Mouse (Mus musculus): ENCODE results near the gene Adcy3. TPM values are rescaled to one million over a fixed set of nuclear protein-coding genes. Genes with fewer than 3 reads are reported as not detected.

The Adcy3 gene
- total and polyA plus RNA-seq, 3 experiments: 0.13 to 0.34 (median 0.13) TPM

DNA sequence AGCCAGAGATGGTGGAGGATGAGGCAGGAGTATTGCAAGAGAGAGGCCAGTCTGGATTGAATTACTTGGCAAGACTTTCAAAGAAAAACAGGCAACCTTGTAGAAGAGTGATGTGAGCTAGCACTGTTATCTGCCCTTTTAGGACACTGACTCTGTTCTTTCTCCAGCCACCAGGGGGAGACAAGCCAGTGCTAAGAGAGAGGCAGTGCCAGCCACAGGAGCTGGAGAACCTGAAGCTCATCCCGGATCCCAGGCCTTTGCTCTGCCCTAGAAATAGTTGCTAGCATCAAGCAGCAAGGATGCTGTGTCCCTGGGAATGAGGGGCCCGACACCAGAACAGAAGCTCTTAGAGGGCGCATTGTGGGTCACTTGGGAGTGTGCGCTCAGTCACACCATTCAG is 25.5 kb upstream of the Adcy3 start:
- TF ChIP-seq SIN3A (IDR thresholded peaks at IDR 0.05; ENCODE audit: low read length): no peak
- no peak for TF ChIP-seq HCFC1 (IDR thresholded peaks at IDR 0.05; ENCODE audit: low read depth, low read length)
- no peak for TF ChIP-seq JUND (conservative IDR thresholded peaks at IDR 0.05; ENCODE audit: low read depth, low read length)
- no peak for TF ChIP-seq ZKSCAN1 (IDR thresholded peaks at IDR 0.05; ENCODE audit: borderline replicate concordance, low read depth, low read length)
- TF ChIP-seq E2F4 (IDR thresholded peaks at IDR 0.05; ENCODE audit: insufficient replicate concordance, low read depth, low read length): no peak
- TF ChIP-seq PAX5 (IDR thresholded peaks at IDR 0.05; ENCODE audit: low read length): no peak
- TF ChIP-seq MYC (IDR thresholded peaks at IDR 0.05; ENCODE audit: low read depth, low read length): no peak
- TF ChIP-seq MAFK (IDR thresholded peaks at IDR 0.05; ENCODE audit: insufficient replicate concordance, low read length): no peak
- TF ChIP-seq ZNF384 (IDR thresholded peaks at IDR 0.05; ENCODE audit: low read depth, low read length): no peak
- TF ChIP-seq EP300 (IDR thresholded peaks at IDR 0.05; ENCODE audit: low read length): no peak
- TF ChIP-seq KAT2A (IDR thresholded peaks at IDR 0.05; ENCODE audit: insufficient replicate concordance, low read length): no peak
- no peak for TF ChIP-seq ETS1 (conservative IDR thresholded peaks at IDR 0.05; ENCODE audit: low read depth, low read length)
- TF ChIP-seq CTCF (conservative IDR thresholded peaks at IDR 0.05 in 1 of 2, IDR thresholded peaks at IDR 0.05 in 1 of 2; ENCODE audit: low read depth in 2 of 2, low read length in 2 of 2): peak; percentile 53 to 76
- no peak for TF ChIP-seq MEF2A (IDR thresholded peaks at IDR 0.05; ENCODE audit: borderline replicate concordance, low read depth, low read length)
- no peak for TF ChIP-seq GABPA (IDR thresholded peaks at IDR 0.05; ENCODE audit: insufficient replicate concordance, low read depth, low read length)
- no peak for TF ChIP-seq MAZ (IDR thresholded peaks at IDR 0.05; ENCODE audit: low read depth, low read length)
- no peak for TF ChIP-seq CHD2 (IDR thresholded peaks at IDR 0.05; ENCODE audit: low read length)
- peak; percentile 63 for TF ChIP-seq RAD21 (IDR thresholded peaks at IDR 0.05; ENCODE audit: low read depth, low read length)
- peak; percentile 84 for TF ChIP-seq SMC3 (IDR thresholded peaks at IDR 0.05; ENCODE audit: low read depth, low read length)
- in situ Hi-C loops (cut with MboI; ENCODE audit: low pct_ligation_motif_present, low pct_unique_long_range_greater_than_20kb, low sequenced_read_pairs): no loop called here
- H3K79me2 ChIP-seq (replicated peaks; ENCODE audit: control insufficient read depth, extremely low read depth, insufficient read depth, poor library complexity, severe bottlenecking): no peaks in the 10 kb centered on the region
- no peaks in the 10 kb centered on the region for H3K9me3 ChIP-seq (replicated peaks; ENCODE audit: low read length)
- peak; percentile 57 for DNase-seq (ENCODE audit: extremely low read depth)
- no peak overlapping the region for H3K27ac ChIP-seq (ENCODE audit: insufficient read depth, low read depth)
- no peaks in the 10 kb centered on the region for H3K4me1 ChIP-seq (ENCODE audit: control insufficient read depth in 1 of 2, insufficient read depth in 2 of 2)
- no peak overlapping the region for H3K4me2 ChIP-seq (ENCODE audit: insufficient read depth, low read depth, poor library complexity, severe bottlenecking)
- H3K4me3 ChIP-seq (replicated peaks in 1 of 3; ENCODE audit: low read depth in 2 of 3, low read length in 2 of 3, poor library complexity in 1 of 3): no peak overlapping the region
- dilution Hi-C loops (cut with MboI; ENCODE audit: extremely low pct_ligation_motif_present, extremely low pct_unique_long_range_greater_than_20kb, low sequenced_read_pairs): no loop called here
- H3K9ac ChIP-seq (ENCODE audit: insufficient read depth, low read depth): no peak overlapping the region
- peaks cover 53 to 83% of the 10 kb centered on the region in 2 experiments for H3K36me3 ChIP-seq (replicated peaks in 1 of 2; ENCODE audit: control insufficient read depth in 1 of 2, insufficient read depth in 1 of 2, low read length in 1 of 2)
- no peaks in the 10 kb centered on the region for H3K27me3 ChIP-seq (replicated peaks)

DNA sequence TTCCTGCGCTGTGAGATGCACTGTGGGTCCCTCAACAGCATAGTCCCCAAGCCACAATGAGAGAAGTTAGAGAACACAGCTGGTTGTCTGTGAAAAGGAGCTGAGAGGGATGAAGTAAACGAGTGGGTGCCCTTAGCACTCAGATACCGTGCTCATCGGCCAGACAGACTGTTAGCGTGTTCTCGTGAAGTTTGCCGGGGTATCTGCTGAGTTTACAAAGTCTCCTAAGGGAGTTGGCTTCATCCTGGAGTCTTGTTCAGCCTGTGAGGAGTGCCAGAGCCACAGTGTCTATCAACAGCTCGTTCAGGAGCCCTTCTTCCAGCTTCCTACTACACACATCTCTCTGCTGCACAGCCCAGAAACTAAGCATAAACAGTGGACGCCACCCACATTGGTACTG is 16.8 kb upstream of the Adcy3 start:
- peaks cover 3 to 37% of the 10 kb centered on the region in 2 experiments for H3K36me3 ChIP-seq (replicated peaks in 1 of 2; ENCODE audit: control insufficient read depth in 1 of 2, insufficient read depth in 1 of 2, low read length in 1 of 2)
- no peaks in the 10 kb centered on the region for H3K27me3 ChIP-seq (replicated peaks)
- H3K4me3 ChIP-seq (replicated peaks in 1 of 3; ENCODE audit: low read depth in 2 of 3, low read length in 2 of 3, poor library complexity in 1 of 3): no peak overlapping the region
- no peak for DNase-seq (ENCODE audit: extremely low read depth)
- no peak for TF ChIP-seq UBTF (IDR thresholded peaks at IDR 0.05; ENCODE audit: low read depth, low read length)
- no peak for TF ChIP-seq CHD1 (IDR thresholded peaks at IDR 0.05; ENCODE audit: low read depth, low read length)
- no peaks in the 10 kb centered on the region for H3K79me2 ChIP-seq (replicated peaks; ENCODE audit: control insufficient read depth, extremely low read depth, insufficient read depth, poor library complexity, severe bottlenecking)
- H3K9ac ChIP-seq (ENCODE audit: insufficient read depth, low read depth): no peak overlapping the region
- no peak overlapping the region for H3K4me2 ChIP-seq (ENCODE audit: insufficient read depth, low read depth, poor library complexity, severe bottlenecking)
- H3K9me3 ChIP-seq (replicated peaks; ENCODE audit: low read length): no peaks in the 10 kb centered on the region
- peaks cover 0 to 8% of the 10 kb centered on the region in 2 experiments; a peak in 2 of 4 replicates for H3K4me1 ChIP-seq (ENCODE audit: control insufficient read depth in 1 of 2, insufficient read depth in 2 of 2)
- no peak overlapping the region for H3K27ac ChIP-seq (ENCODE audit: insufficient read depth, low read depth)
- in situ Hi-C loops (cut with MboI; ENCODE audit: low pct_ligation_motif_present, low pct_unique_long_range_greater_than_20kb, low sequenced_read_pairs) (no loop called here), dilution Hi-C loops (cut with MboI; ENCODE audit: extremely low pct_ligation_motif_present, extremely low pct_unique_long_range_greater_than_20kb, low sequenced_read_pairs) (no loop called here)

Measured in CH12.LX (cell line).